Mouse (Mus musculus) midbrain, postnatal 0 days (tissue): ENCODE results near the gene Cnga3. TPM values are rescaled to one million over a fixed set of nuclear protein-coding genes. Genes with fewer than 3 reads are reported as not detected.

Experiments
- ATAC-seq: fragments of 200-750 bp; cut with Nextera tagmentation; 2 replicates; pipeline ENCODE4 v1.8.0; 2017; ENCODE audit warnings: moderate number of reproducible peaks, mild to moderate bottlenecking, moderate TSS enrichment, moderate library complexity; ENCODE audit not compliant: low FRiP score
- DNase-seq: peaks from one replicate; pipeline ENCODE4 v3.0.0-alpha.2; 2015; ENCODE audit warnings: low spot score
- H3K27ac ChIP-seq: fragments of 300-500 bp; sonication (generic); 2 replicates; pipeline ENCODE4 v1.5.1; 2014; ENCODE audit warnings: low read depth, mild to moderate bottlenecking, low read length, mixed read lengths
- H3K27me3 ChIP-seq: fragments of 300-500 bp; sonication (generic); 2 replicates; pipeline ENCODE4 v1.6.1; 2014; ENCODE audit warnings: low read length, control low read depth, mixed read lengths; ENCODE audit not compliant: insufficient read depth
- H3K36me3 ChIP-seq: fragments of 300-500 bp; sonication (generic); 2 replicates; pipeline ENCODE4 v1.6.1; 2014; ENCODE audit warnings: low read length, control low read depth, mixed read lengths; ENCODE audit not compliant: insufficient read depth
- H3K4me1 ChIP-seq: fragments of 300-500 bp; sonication (generic); 2 replicates; pipeline ENCODE4 v1.6.1; 2014; ENCODE audit warnings: mild to moderate bottlenecking, control low read depth, antibody characterized with exemption, low read length, mixed read lengths; ENCODE audit not compliant: insufficient read depth
- H3K4me2 ChIP-seq: fragments of 300-500 bp; sonication (generic); 2 replicates; pipeline ENCODE4 v1.6.1; 2014; ENCODE audit warnings: low read depth, mild to moderate bottlenecking, low read length, mixed read lengths; ENCODE audit not compliant: poor library complexity, severe bottlenecking
- H3K4me3 ChIP-seq: fragments of 300-500 bp; sonication (generic); 2 replicates; pipeline ENCODE4 v1.5.1; 2014; ENCODE audit warnings: low read depth, mild to moderate bottlenecking, low read length, moderate library complexity
- H3K9ac ChIP-seq: fragments of 300-500 bp; sonication (generic); replicated peaks from 2 replicates; pipeline ENCODE4 v1.6.1; 2014; ENCODE audit warnings: mild to moderate bottlenecking, low read length, moderate library complexity, mixed read lengths; ENCODE audit not compliant: poor library complexity, severe bottlenecking
- H3K9me3 ChIP-seq: fragments of 300-500 bp; sonication (generic); 2 replicates; pipeline ENCODE4 v1.6.1; 2016; ENCODE audit warnings: low read length, control low read depth
- CTCF ChIP-seq: IDR thresholded peaks from 2 replicates; pipeline ENCODE4 v1.5.1; 2016; ENCODE audit warnings: antibody characterized with exemption, mild to moderate bottlenecking
- WGBS: fragments of 180-500 bp; shearing (Covaris S2); extraction: QIAGEN DNeasy Blood & Tissue Kit; methylation state at CpG from one replicate; pipeline ENCODE4 v1.1.7; 2014; 5-methylcytosine and 5-hydroxymethylcytosine counted together
- polyA plus RNA-seq: library from polyadenylated mRNA; unstranded; fragments of >200 nt; fragmentation: Nextera tagmentation; extraction: Ambion mirVana; gene quantifications from 2 replicates; pipeline ENCODE4 v1.2.1, GENCODE M21; 2015
- total RNA-seq: library from RNA; depleted of rRNA; stranded (reverse); fragments of >200 nt; gene quantifications from 2 replicates; pipeline ENCODE4 v1.2.3, GENCODE M21; 2014

The Cnga3 gene
- total and polyA plus RNA-seq, 2 experiments from 2014 or later = 0.62 to 0.71 TPM

DNA sequence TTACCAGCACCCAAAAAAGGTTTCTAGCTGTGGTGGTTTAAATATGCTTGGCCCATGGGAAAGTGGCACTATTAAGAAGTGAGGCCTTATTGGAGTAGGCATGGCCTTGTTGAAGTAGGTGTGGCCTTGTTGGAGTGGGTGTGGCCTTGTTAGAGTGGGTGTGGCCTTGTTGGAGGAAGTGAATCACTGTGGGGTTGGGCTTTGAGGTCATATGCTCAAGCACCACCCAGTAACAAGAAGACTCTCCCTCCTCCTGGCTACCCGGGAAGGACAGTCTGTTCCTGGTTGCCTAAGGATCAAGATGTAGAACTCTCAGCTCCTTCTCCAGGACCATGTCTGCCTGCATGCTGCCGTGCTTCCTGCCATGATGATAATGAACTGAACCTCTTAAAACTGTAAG, 32.2 kb downstream of the Cnga3 start:
- no peaks in the 10 kb centered on the region for H3K4me1 ChIP-seq
- no peak overlapping the region for H3K27ac ChIP-seq
- no peaks in the 10 kb centered on the region for H3K27me3 ChIP-seq
- no peaks in the 10 kb centered on the region for H3K9me3 ChIP-seq
- 89% methylated on average over 2 of the region's 2 CpGs for WGBS
- ATAC-seq = no peak
- H3K4me2 ChIP-seq = no peak overlapping the region
- no peak for DNase-seq
- no peak overlapping the region for H3K4me3 ChIP-seq
- no peak for TF ChIP-seq CTCF
- no peak overlapping the region for H3K9ac ChIP-seq
- no peaks in the 10 kb centered on the region for H3K36me3 ChIP-seq

DNA sequence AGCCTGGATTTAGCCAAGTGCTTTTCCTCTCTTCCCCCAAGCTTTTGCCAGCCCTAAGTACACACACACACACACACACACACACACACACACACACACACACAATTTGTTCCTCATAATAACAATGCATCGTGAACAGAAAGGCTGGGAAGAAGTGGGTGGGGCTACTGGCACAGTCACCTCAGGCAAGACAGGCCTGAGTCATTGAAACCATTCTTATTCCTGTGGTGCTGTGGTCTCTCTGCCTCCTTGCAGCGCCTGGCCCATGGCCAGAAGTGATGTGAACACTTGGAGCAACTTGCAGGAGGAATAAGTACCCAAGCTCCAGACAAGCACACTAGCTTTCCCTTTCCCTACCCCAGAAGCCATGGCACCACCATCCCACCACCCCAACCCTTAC, 34.2 kb downstream of the Cnga3 start:
- 31% methylated on average over 2 of the region's 2 CpGs for WGBS
- no peak overlapping the region for H3K27ac ChIP-seq
- no peaks in the 10 kb centered on the region for H3K27me3 ChIP-seq
- H3K4me2 ChIP-seq = no peak overlapping the region
- ATAC-seq (no peak), DNase-seq (peak; percentile 37)
- no peaks in the 10 kb centered on the region for H3K36me3 ChIP-seq
- H3K4me1 ChIP-seq = no peaks in the 10 kb centered on the region
- no peak overlapping the region for H3K4me3 ChIP-seq
- TF ChIP-seq CTCF = no peak
- H3K9me3 ChIP-seq = no peaks in the 10 kb centered on the region
- H3K9ac ChIP-seq = no peak overlapping the region

DNA sequence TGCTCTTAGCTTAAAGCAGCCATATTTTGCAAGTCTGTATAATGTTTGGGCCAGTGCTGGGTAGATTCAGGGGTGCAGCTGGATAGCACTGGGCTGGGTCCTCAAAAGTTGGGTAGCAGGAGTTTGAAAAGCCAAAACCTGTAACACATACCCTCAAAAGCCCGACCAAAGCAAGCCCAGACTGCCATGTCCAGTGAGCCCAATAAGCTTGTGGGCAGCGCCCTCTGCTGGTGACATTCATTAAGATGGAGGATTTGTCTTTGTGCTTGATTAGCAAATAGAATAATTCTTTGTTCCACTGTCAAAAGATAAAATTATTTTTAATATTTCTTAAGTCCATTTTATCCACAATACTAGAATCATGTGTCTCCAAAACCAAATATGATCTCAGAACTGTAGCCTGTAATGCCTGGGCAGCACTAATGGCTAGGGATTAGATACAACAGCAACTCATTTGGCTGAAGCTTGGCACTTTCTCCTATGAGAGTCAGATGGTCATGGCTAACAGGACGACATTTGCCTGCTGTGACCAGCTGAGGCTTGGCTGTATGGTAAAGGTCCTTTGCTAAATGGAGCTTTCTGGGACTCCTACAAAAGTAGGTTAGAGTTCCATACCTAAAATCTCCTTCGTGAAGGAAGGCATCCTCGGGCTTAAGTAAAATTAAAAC, 36.5 kb downstream of the Cnga3 start:
- Histone ChIP-seq H3K9ac (no peak overlapping the region), H3K4me2 (no peak overlapping the region), H3K9me3 (no peaks in the 10 kb centered on the region), H3K4me3 (no peak overlapping the region), H3K36me3 (no peaks in the 10 kb centered on the region), H3K27me3 (no peaks in the 10 kb centered on the region), H3K4me1 (no peaks in the 10 kb centered on the region), H3K27ac (no peak overlapping the region)
- ATAC-seq (peak; percentile 52), DNase-seq (peak; percentile 92)
- 38% methylated on average over 5 of the region's 5 CpGs for WGBS
- peak; percentile 93 for TF ChIP-seq CTCF

DNA sequence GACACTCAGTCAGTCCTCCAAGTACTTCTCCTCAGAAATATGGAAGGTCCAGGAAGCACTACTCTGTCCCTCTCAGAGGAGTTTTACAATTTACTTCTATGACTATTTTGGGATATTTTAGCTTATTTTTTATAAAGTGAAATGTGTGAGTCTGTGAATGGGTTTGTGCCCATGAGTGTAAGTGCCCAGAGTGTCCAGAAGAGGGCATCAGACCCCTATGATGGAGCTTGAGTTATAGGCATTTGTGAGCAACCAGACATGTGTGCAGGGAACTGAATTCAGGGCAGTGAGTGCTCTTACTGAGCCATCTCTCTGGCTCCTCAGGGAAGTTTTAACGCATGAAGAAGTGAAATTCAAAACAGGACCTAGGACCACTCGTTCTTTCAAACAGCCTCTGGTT, 44.2 kb downstream of the Cnga3 start:
- Histone ChIP-seq H3K27ac (no peak overlapping the region), H3K27me3 (no peaks in the 10 kb centered on the region), H3K9me3 (no peaks in the 10 kb centered on the region), H3K4me3 (no peak overlapping the region), H3K4me2 (no peak overlapping the region), H3K36me3 (no peaks in the 10 kb centered on the region), H3K9ac (no peak overlapping the region), H3K4me1 (no peaks in the 10 kb centered on the region)
- TF ChIP-seq CTCF = 0 out of 2 replicates have a peak, but pooled peaks have one; percentile 13
- WGBS = 82% methylated on average over 2 of the region's 2 CpGs
- DNase-seq (no peak), ATAC-seq (no peak)

DNA sequence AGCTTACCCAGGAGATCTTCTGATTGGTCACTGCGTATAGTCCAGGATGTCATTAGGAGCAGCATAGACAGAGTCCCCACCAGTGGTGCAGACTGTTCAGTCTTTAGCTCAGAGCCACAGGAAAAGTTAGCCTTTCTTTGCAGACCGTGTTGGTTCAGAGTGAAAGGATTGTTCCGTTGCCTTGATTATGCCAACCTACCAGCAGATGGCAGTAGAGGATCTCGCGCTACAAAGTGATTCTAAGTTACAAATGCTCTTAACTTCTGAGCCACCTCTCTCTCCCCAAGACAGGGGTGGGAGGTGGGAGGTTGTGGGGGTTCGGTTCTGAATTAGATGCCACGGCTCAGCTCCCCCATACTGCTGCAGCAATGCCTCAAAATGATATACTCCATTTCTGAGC, 58.2 kb downstream of the Cnga3 start:
- DNase-seq (peak; percentile 83), ATAC-seq (no peak)
- no peaks in the 10 kb centered on the region for H3K36me3 ChIP-seq
- TF ChIP-seq CTCF = peak; percentile 97
- 7% methylated on average over 7 of the region's 7 CpGs for WGBS
- no peaks in the 10 kb centered on the region for H3K9me3 ChIP-seq
- H3K4me3 ChIP-seq = no peak overlapping the region
- no peaks in the 10 kb centered on the region for H3K4me1 ChIP-seq
- no peaks in the 10 kb centered on the region for H3K27me3 ChIP-seq
- H3K9ac ChIP-seq = no peak overlapping the region
- no peak overlapping the region for H3K27ac ChIP-seq
- H3K4me2 ChIP-seq = no peak overlapping the region

DNA sequence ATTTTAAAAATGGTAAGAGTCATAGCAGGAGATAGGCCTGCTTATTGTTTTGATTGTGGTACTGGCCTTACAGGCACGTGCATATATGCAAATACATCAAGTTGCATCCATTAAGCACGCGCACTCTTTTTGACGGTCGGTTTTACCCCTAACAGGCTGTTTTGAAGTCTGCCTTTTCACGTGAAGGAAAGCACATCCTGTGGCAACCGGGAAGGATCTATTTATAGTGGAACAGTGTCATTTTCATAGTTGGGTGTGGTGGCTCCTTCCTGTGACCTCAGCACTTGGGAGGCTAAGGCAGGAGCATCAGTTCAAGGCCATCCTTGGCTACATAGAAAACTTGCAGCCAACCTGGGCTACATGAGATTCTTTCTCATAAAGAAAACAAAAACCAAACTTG, 72.3 kb downstream of the Cnga3 start:
- Histone ChIP-seq H3K27ac (no peak overlapping the region), H3K27me3 (no peaks in the 10 kb centered on the region), H3K9ac (no peak overlapping the region), H3K4me3 (no peak overlapping the region), H3K4me1 (no peaks in the 10 kb centered on the region), H3K36me3 (no peaks in the 10 kb centered on the region), H3K4me2 (no peak overlapping the region), H3K9me3 (no peaks in the 10 kb centered on the region)
- ATAC-seq = no peak
- 75% methylated on average over 7 of the region's 7 CpGs for WGBS
- no peak for TF ChIP-seq CTCF
- no peak for DNase-seq
